Mouse (Mus musculus) brain, embryonic 14.5 days (tissue): ENCODE measurements around the gene Nnmt.

Experiments used
- CTCF ChIP-seq: fragments of 200-500 bp; IDR thresholded peaks from 2 replicates; pipeline ENCODE4 v1.5.1; 2012; ENCODE audit warnings: inconsistent platforms, mild to moderate bottlenecking, moderate library complexity, borderline replicate concordance; ENCODE audit not compliant: insufficient read depth, insufficient read length; ENCODE audit errors: extremely low read depth
- POLR2A ChIP-seq: fragments of 200-500 bp; IDR thresholded peaks from 2 replicates; pipeline ENCODE4 v1.6.1; 2012; ENCODE audit warnings: mild to moderate bottlenecking, inconsistent platforms, borderline replicate concordance; ENCODE audit not compliant: poor library complexity, insufficient read depth, insufficient read length, severe bottlenecking; ENCODE audit errors: extremely low read depth

- TF ChIP-seq CTCF = no peak
- no peak for TF ChIP-seq POLR2A
Measured at GRCm38 (mm10) chr9:48633147-48633546, 28.2 kb upstream of the Nnmt start.
